Mouse (Mus musculus) lung, embryonic 16.5 days (tissue): Measurements from ENCODE around the gene Gm21970. TPM values are rescaled to one million over a fixed set of nuclear protein-coding genes. Genes with fewer than 3 reads are reported as not detected.

Experiments used
- ATAC-seq: fragments of 200-750 bp; cut with Nextera tagmentation; 2 replicates; pipeline ENCODE4 v1.8.0; 2017; ENCODE audit warnings: low read depth, mild to moderate bottlenecking, moderate library complexity
- H3K27ac ChIP-seq: fragments of 300-500 bp; sonication (generic); 2 replicates; pipeline ENCODE4 v1.5.1; 2014; ENCODE audit warnings: mild to moderate bottlenecking, control low read depth, low read length
- H3K27me3 ChIP-seq: fragments of 300-500 bp; sonication (generic); 2 replicates; pipeline ENCODE4 v1.6.1; 2014; ENCODE audit warnings: low read depth, low read length, mixed read lengths; ENCODE audit not compliant: control insufficient read depth, insufficient read depth
- H3K36me3 ChIP-seq: fragments of 300-500 bp; sonication (generic); 2 replicates; pipeline ENCODE4 v1.6.1; 2014; ENCODE audit warnings: low read length; ENCODE audit not compliant: control insufficient read depth, insufficient read depth
- H3K4me1 ChIP-seq: fragments of 300-500 bp; sonication (generic); replicated peaks from 2 replicates; pipeline ENCODE4 v1.6.1; 2014; ENCODE audit warnings: low read length, mixed read lengths; ENCODE audit not compliant: control insufficient read depth, insufficient read depth
- H3K4me2 ChIP-seq: fragments of 300-500 bp; sonication (generic); 2 replicates; pipeline ENCODE4 v1.6.1; 2014; ENCODE audit warnings: low read depth, low read length, control low read depth
- H3K4me3 ChIP-seq: fragments of 300-500 bp; sonication (generic); 2 replicates; pipeline ENCODE4 v1.5.1; 2014; ENCODE audit warnings: mild to moderate bottlenecking, low read length, control low read depth
- H3K9ac ChIP-seq: fragments of 300-500 bp; sonication (generic); 2 replicates; pipeline ENCODE4 v1.6.1; 2014; ENCODE audit warnings: low read length, control low read depth
- H3K9me3 ChIP-seq: fragments of 300-500 bp; sonication (generic); 2 replicates; pipeline ENCODE4 v1.6.1; 2016; ENCODE audit warnings: low read length; ENCODE audit not compliant: control insufficient read depth
- WGBS: fragments of 180-500 bp; shearing (Covaris S2); extraction: QIAGEN DNeasy Blood & Tissue Kit; methylation state at CpG from one replicate; pipeline ENCODE4 v1.1.7; 2014; 5-methylcytosine and 5-hydroxymethylcytosine counted together
- polyA plus RNA-seq: library from polyadenylated mRNA; unstranded; fragments of >200 nt; fragmentation: Nextera tagmentation; extraction: Ambion mirVana; gene quantifications from 2 replicates; pipeline ENCODE4 v1.2.1, GENCODE M21; 2015

Gene Gm21970
- polyA plus RNA-seq, 1 experiment from 2014 or later = not detected

DNA sequence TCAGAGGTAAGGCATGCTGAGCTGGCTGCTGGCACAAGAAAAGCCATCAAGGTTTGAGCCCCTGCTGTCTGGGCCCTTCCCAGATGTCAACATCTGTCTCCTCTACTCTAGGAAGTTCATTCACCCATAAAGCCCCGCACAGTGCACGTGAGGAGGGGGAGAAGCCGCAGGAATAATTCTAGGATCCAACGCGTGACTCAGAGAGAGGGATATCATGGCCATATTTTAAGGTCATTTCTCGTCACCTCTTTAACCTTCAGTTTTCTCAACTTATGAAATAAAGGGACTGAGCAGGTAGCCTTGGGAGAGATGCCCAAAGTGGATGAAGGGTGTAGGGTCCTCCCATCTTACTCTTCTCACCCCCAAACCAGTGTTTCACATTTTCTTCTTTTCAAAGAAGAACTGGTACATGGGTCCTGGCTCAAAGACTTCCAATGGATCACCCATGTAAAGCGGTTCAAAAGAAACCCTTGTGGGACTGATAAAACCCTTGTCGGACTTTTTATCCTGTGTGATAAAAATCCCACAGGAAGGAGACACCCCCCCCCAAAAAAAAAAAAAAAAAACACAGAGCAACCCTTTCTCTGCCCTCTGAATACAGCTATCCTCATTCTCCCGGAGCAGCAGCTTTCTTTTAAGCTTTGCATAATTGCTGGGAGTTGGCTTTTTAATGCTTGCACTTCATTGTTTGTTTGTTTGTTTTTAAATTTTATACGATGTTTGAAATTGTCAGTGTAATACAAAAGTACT is 13.5 kb downstream of the Gm21970 start:
- Histone ChIP-seq H3K27ac (peak overlapping the region; percentile 97), H3K36me3 (peaks cover 10% of the 10 kb centered on the region), H3K4me3 (no peak overlapping the region), H3K4me1 (peaks cover 17% of the 10 kb centered on the region), H3K4me2 (peak overlapping the region; percentile 60; the same call in 1 of the 2 replicates), H3K27me3 (no peaks in the 10 kb centered on the region), H3K9me3 (no peaks in the 10 kb centered on the region), H3K9ac (no peak overlapping the region)
- no peak for ATAC-seq
- WGBS = 73% methylated on average over 10 of the region's 10 CpGs

DNA sequence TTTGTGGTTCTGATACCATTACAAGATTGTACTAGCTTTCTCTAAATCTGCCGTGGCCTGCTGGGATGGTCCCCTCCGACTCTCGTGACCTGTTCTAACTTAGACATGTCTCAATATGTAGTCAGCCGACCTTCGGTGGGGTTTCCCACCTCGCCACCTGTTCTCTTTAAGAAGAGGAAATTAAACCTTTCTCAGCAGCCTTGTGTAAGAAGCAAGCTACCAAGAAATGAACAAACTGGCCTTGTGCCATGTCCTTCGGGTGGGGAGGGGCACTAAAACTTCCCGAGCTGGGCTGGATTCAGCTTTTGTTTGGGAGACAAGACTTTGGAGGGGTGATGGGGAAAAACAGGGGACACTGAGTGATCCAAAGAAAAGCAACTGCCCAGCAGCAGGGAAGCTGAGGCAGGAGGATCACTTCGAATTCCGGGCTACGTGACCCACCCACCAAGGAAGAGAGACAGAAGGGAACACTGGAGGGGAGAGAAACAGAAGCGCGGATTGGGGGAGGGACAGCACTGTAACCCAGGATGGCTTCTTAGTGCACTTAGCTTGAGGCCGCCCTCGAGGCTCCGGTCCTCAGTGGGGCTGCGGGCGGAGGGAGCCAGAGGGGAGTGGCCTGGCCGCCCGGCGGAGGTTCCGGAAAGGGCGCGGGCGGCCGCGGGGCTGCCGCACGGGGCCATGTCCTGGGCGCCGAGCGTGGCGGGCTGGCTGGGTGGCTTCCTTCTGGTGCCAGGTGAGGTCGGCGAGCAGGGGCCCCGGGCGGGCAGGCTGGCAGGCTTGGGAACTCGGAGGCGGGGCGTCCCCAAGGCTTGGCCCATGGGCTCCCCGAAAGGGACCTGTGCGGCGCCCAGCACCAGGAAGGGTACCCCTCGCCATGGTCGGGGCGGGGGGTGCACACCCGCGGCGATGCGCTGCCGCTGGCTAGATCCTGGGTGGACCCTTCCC is 14.4 kb downstream of the Gm21970 start, which contains the start of gene Il10rb:
TSS of gene Il10rb (plus strand) at position 525 of the 945 bp plus-strand sequence.
- Histone ChIP-seq H3K27ac (peak within 1 kb of the TSS; percentile 97), H3K4me1 (peaks cover 26% of the 10 kb centered on the region), H3K4me2 (peak within 1 kb of the TSS; percentile 60), H3K9me3 (no peaks in the 10 kb centered on the region), H3K4me3 (peak within 1 kb of the TSS; percentile 93), H3K27me3 (no peaks in the 10 kb centered on the region), H3K9ac (peak within 1 kb of the TSS; percentile 96), H3K36me3 (peaks cover 10% of the 10 kb centered on the region)
- ATAC-seq = peak; percentile 94
- 5% methylated on average over 35 of the region's 51 CpGs for WGBS

DNA sequence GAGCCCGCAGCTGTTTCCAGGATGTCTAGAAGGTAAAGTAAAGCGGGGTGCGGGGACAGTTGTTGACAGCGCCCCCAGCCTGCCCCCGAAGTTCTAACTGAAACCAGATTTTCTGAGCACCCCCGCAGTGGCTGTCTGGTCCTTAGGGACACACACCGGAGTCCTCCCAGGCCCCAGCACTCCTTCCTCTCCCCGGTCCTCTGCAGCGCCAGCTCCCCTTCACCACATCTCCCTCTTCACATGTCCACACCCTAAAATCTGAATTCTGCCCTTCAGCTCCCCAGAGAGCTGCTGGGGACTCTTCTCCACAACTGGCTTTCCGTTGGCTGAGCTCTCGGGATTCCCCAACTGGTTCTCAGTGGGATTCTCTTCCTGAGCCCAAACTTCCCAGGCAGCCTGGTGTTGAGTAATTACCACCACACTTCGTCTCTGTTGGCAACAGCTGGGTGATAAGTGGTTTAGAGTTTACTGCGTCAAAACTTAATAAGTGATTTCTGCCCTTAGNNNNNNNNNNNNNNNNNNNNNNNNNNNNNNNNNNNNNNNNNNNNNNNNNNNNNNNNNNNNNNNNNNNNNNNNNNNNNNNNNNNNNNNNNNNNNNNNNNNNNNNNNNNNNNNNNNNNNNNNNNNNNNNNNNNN is 15.2 kb downstream of the Gm21970 start:
- Histone ChIP-seq H3K27ac (peak overlapping the region; percentile 97), H3K9ac (peak overlapping the region; percentile 96), H3K4me2 (peak overlapping the region; percentile 60), H3K9me3 (no peaks in the 10 kb centered on the region), H3K4me3 (peak overlapping the region; percentile 93), H3K27me3 (no peaks in the 10 kb centered on the region), H3K36me3 (peaks cover 11% of the 10 kb centered on the region), H3K4me1 (peaks cover 29% of the 10 kb centered on the region)
- peak; percentile 32 for ATAC-seq
- under 1% methylated on average over 13 of the region's 13 CpGs for WGBS

DNA sequence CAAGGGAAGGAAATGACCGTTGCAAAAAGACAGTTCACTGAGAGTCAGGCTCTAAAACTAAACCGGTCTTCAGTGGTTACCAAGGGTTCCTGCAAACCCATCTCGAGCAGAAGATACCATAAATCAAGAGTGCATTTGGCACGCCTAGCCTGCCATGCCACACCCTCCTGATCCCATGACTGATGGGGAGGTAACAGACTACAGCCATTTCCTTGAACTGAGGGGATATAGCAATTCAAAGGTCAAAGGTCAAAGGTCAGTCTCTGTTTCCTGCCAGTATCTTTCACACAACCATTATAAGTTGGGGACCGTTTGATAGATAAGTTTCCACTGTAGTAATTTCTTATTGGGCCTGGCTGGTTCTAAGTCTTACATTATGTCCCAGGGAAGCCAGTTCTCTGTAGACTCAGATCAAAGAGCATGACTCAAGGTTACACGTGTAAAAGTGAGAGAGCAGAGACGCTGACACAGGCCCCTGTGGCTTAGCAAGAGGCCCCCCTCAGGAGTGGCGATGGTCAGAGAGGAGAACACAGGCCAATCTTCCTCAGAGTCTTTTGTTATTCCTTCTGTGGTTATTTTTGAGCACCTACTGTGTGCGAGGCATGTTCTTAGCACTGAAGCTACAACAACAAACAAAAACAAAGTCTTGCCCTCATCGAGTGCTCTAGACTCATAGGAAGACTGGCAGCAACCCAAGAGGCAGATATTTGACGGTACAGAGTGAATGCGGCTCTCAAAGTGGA is 21.8 kb downstream of the Gm21970 start:
- Histone ChIP-seq H3K4me2 (no peak overlapping the region), H3K9me3 (no peaks in the 10 kb centered on the region), H3K36me3 (peaks cover 32% of the 10 kb centered on the region), H3K4me3 (no peak overlapping the region), H3K27ac (no peak overlapping the region), H3K9ac (no peak overlapping the region), H3K4me1 (peaks cover 14% of the 10 kb centered on the region), H3K27me3 (no peaks in the 10 kb centered on the region)
- WGBS = 56% methylated on average over 12 of the region's 12 CpGs
- ATAC-seq = no peak

DNA sequence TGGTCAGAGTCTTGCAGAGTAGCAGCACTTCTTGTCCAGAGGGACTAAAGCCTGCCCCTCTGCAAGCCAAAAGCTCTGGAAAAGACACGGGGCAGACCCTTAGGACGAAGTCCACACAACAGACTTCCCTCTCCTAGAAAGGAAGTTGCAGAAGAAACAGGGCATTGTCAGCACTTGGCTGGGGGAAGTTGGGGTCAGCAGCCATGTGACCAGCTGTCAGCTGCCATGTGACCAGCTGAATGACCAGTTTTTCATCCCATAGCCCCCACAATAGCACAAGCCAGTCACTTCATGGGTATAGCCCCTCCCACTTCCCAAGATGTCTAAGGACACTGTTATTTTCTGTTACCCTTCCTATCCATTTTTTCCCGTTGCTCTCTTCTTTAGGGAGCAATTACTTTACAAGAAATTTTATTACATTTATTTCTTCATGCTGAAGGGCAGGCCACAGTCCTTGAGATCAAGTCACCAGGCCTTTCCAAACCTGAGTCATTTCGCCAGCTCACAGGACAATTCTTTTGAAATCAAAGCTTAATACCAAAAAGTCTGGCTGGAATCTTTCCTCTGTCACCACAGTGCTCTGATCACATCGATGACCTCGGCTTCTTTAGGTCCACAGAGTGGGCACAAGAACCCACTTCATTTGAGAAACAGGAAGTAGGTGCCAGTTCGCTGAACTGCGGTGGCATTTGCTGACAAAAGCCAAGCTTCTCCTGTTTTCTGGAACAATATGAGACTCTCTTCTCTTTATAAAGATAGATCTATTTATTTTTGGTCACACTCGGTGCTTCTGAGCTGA is 24.1 kb downstream of the Gm21970 start:
- Histone ChIP-seq H3K4me3 (no peak overlapping the region), H3K4me2 (no peak overlapping the region), H3K9me3 (no peaks in the 10 kb centered on the region), H3K4me1 (peaks cover 8% of the 10 kb centered on the region), H3K27me3 (no peaks in the 10 kb centered on the region), H3K27ac (no peak overlapping the region), H3K9ac (no peak overlapping the region), H3K36me3 (peaks cover 47% of the 10 kb centered on the region)
- ATAC-seq = no peak
- 80% methylated on average over 9 of the region's 9 CpGs for WGBS

DNA sequence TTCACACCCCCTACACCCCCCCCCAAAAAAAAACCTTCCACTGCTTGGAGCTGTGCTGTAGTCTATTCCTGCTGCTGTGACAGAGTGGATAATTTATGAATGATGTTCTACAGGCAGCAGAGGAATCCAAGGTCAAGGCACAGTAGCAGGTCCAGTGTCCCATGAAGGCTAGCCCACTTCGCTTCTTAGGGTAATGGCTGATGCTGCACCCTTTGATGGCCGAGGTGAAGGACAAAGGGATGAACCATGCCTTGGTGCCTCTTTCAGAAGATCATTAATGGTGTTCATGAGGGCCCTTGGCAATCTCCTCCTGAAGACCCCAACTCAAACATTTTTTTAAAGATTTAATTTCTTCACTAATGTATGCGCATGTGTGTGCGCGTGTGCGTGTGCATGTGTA is 24.8 kb downstream of the Gm21970 start:
- no peak overlapping the region for H3K4me2 ChIP-seq
- H3K4me1 ChIP-seq = peaks cover 3% of the 10 kb centered on the region; the same call in 1 of the 2 replicates
- peaks cover 51% of the 10 kb centered on the region for H3K36me3 ChIP-seq
- no peak overlapping the region for H3K4me3 ChIP-seq
- no peak for ATAC-seq
- no peak overlapping the region for H3K27ac ChIP-seq
- no peaks in the 10 kb centered on the region for H3K9me3 ChIP-seq
- 94% methylated on average over 6 of the region's 6 CpGs for WGBS
- no peak overlapping the region for H3K9ac ChIP-seq
- H3K27me3 ChIP-seq = no peaks in the 10 kb centered on the region

DNA sequence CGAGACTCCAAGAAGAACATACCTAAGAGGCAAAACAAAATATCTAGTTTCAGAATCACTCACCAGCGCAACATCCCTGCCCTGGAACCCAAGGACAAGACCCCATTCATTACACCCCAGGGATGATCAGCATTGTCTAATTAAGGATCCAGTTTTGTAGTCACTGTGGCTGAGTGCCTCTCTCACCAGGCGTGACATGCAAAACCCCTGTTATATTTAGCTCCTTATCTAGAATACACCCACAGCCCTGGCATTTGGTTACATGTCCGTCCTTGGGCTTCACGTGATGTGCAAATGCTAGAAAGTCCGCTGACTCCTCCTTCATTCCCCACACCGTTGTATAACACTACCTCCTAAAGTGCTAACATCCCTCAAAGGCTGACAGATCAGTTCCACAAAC is 25.4 kb downstream of the Gm21970 start:
- ATAC-seq = no peak
- 63% methylated on average over 7 of the region's 7 CpGs for WGBS
- Histone ChIP-seq H3K36me3 (peaks cover 54% of the 10 kb centered on the region), H3K4me2 (no peak overlapping the region), H3K27ac (no peak overlapping the region), H3K4me1 (peaks cover 3% of the 10 kb centered on the region; the same call in 1 of the 2 replicates), H3K4me3 (no peak overlapping the region), H3K9me3 (no peaks in the 10 kb centered on the region), H3K27me3 (no peaks in the 10 kb centered on the region), H3K9ac (no peak overlapping the region)

DNA sequence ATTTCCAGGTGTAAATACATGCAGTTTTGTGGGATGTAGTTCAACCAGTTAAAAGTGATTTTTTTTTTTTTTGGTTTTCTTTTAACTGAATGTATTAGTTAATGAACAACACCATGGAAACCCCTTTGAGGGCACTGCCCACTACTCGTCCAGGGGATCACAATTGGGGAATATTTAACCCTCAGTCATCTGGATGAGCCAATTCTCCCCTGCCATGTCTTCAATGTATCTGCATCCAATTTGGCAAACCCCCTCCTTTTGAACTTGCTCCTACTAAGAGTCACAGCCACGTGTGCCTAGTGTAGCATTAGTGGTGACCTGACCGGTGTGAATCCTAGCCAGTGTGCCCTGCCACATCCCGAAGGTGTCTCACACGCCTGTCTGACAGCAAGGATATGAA is 27.0 kb downstream of the Gm21970 start:
- 73% methylated on average over 5 of the region's 5 CpGs for WGBS
- Histone ChIP-seq H3K27ac (no peak overlapping the region), H3K27me3 (no peaks in the 10 kb centered on the region), H3K4me3 (no peak overlapping the region), H3K4me1 (peaks cover 2% of the 10 kb centered on the region; the same call in 1 of the 2 replicates), H3K9ac (no peak overlapping the region), H3K9me3 (no peaks in the 10 kb centered on the region), H3K36me3 (peaks cover 61% of the 10 kb centered on the region), H3K4me2 (no peak overlapping the region)
- ATAC-seq = no peak
